Mouse (Mus musculus): ENCODE measurements around the gene Zfp819.
"Not testable (repeated sequence)": the region's sequence is repeated elsewhere in the genome, so short reads cannot be mapped to it uniquely, and the experiment has no call there.

Gene Zfp819

DNA sequence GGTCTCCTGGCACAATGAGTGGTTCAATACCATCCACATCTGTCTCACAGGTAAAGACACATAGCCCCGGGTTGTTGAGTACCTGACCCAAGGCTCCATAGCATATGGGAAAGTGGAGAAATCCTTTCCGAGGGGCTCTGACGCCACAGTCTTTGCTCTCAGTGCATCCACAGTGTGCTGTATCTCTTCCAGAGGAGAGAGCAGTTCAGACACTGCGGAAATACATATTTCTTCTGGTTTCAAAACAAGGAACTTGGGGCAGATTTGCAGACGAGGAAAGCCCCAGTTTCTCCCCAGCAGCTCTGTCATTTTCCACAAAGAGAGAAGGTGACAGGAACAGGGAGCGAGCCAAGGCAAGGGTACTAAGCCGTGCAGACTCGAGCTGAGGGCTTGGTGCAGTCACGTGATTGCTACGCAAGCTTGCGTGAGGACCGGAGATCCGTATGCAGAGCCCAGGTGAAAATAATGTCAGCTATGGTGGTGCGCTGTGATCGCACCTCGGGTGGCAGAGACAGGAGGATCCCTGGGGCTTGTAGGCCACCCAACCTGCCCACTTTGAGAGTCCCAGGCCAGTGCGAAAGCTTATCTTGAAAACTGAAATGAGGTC is 36.2 kb downstream of the Zfp819 start:
- no peak for DNase-seq (ENCODE audit: low spot score in 2 of 2)

- no peak for DNase-seq (ENCODE audit: low spot score in 2 of 2)
Observed at GRCm38 (mm10) chr7:43652683-43653082, 45.7 kb downstream of the Zfp819 start.

DNA sequence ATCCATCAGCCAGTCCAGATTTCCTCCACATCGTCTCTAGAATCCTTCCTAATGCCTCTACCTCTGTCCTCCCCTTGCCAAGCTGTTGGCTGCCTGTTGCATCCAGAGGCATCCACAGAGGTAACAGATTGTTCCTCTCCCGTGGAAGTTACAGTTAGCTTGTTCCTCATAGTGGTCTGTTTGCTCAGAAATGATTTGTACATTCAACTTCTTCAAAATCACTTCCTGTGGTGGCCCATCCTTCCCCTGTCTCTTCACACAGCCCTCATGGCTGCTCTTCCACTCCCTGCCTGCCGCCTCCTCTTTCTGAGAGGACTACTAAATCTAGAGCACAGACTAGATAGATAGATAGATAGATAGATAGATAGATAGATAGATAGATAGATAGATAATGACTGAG is 47.5 kb downstream of the Zfp819 start:
- DNase-seq (ENCODE audit: low spot score in 2 of 2) = no peak

GRCm38 (mm10) chr7:43656232-43656631 is 49.3 kb downstream of the Zfp819 start:
- no peak for DNase-seq (ENCODE audit: low spot score in 2 of 2)

DNA sequence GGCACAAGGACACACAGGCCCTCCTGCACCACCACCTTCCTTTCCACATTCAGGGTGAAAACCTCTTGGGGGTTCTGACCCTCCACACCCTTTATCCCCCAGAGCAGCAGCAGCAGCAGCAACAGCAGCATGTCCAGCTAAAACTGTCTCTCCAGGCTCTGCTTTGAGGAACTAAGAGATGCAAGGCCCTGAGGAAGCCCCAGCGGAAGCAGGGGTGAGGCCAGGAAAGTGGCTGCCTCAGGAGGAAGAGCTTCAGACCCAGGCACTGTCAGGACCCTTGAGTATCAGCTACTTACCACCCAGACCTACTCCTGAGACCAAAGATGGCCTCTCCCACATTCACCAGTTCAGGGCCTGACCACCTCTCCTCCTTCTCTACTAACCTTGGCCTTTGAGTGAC is 53.0 kb downstream of the Zfp819 start, which contains the start of gene Siglece:
Gene Siglece (minus strand): TSS at position 160 of the 400 bp plus-strand sequence.
- DNase-seq (ENCODE audit: low spot score in 2 of 2) = no peak

- DNase-seq (ENCODE audit: low spot score in 2 of 2) = no peak
Observed at GRCm38 (mm10) chr7:43662804-43663203, 55.8 kb downstream of the Zfp819 start.

GRCm38 (mm10) chr7:43667221-43667620 is 60.3 kb downstream of the Zfp819 start:
- not testable (repeated sequence) for DNase-seq (ENCODE audit: low spot score in 2 of 2)

All from spleen, postnatal 10 days (tissue).